Mouse (Mus musculus): Measurements from ENCODE around the gene Bcdin3d. TPM values are rescaled to one million over a fixed set of nuclear protein-coding genes. Genes with fewer than 3 reads are reported as not detected.

The Bcdin3d gene
- 1 to 10 TPM; 7.2 to 7.4 TPM for total RNA-seq (2021)
- long read RNA-seq, experiment 1, full-length matches to known transcripts, result 9 of 9 reads
- long read RNA-seq, experiment 1, partial matches to known transcripts, result 0 of 9 reads
- long read RNA-seq, experiment 1, other reads (novel, unspliced or antisense), result 0 of 9 reads
- long read RNA-seq, experiment 2, full-length matches to known transcripts, result 11 of 11 reads
- long read RNA-seq, experiment 2, partial matches to known transcripts, result 0 of 11 reads
- long read RNA-seq, experiment 2, other reads (novel, unspliced or antisense), result 0 of 11 reads

GRCm38 (mm10) chr15:99474576-99474926 is at the start of gene Bcdin3d:
Gene Bcdin3d (minus strand): TSS chr15:99474730.
- DNase-seq (ENCODE audit: low spot score in 2 of 2), result peak; percentile 86 to 90

- DNase-seq (ENCODE audit: low spot score in 2 of 2), result no peak
Observed at GRCm38 (mm10) chr15:99520306-99520705, 45.8 kb upstream of the Bcdin3d start.

GRCm38 (mm10) chr15:99519626-99520025 is 45.1 kb upstream of the Bcdin3d start:
- no peak for DNase-seq (ENCODE audit: low spot score in 2 of 2)

- DNase-seq (ENCODE audit: low spot score in 2 of 2), result no peak
Observed at GRCm38 (mm10) chr15:99517715-99518114, 43.2 kb upstream of the Bcdin3d start.

GRCm38 (mm10) chr15:99516715-99517114 is 42.2 kb upstream of the Bcdin3d start:
- DNase-seq (ENCODE audit: low spot score in 2 of 2), result no peak

DNA sequence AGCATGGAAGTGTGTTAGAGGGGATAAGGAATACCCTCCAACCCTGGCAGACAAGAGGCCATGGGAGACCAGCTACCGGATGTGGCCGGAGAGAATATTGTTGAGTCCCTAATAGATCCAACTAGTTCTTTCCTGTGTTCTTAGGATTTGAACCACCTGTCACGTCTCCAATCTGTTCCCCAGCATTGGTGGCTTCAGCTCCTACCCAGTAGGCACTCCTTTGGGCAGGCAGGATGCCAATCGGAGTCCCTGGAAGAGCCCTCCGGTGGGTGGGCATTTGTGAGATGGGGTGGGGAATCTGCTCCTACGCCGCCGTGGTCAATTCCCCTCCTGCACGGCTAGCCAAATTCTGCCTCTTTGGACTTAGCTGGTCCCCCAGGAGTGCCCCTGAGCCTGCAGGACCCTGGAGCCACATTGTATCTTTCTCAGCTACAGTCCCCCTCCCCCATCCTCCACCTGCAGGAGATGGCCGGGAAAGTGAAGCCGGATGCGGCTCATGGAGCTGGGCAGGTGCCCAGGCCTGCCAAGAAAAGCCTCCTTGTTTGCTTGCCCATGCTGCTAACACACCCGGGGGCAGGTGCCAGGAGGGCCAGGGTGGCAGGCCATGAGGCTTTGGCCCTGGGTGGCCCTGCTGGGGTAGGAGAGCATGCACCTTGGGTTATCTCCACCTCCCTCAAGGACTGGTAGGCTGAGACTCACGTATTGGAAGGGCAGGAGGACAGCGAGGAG is 37.4 kb upstream of the Bcdin3d start:
- no peak for DNase-seq (ENCODE audit: low spot score in 2 of 2)

- DNase-seq (ENCODE audit: low spot score in 2 of 2), result no peak
Observed at GRCm38 (mm10) chr15:99510621-99511020, 36.1 kb upstream of the Bcdin3d start.

DNA sequence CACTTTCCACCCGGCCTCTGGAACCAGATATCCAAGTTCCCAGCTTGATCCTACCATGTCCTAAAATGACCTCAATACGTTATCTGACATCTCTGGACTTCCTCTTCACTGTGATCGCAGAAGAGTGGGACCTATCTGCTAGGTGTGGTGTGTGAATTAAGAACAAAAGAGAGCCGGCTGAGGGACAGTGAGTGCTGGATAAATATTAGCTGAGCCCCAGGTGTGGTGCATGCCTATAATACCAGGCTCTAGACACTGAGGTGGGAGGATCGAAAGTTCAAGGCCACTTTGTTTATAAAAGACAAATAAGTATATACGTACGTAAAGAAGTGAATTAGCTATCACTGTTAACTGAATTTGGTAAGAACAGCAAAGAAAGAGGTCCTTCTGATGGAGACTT is 35.3 kb upstream of the Bcdin3d start:
- DNase-seq (ENCODE audit: low spot score in 2 of 2), result no peak

DNA sequence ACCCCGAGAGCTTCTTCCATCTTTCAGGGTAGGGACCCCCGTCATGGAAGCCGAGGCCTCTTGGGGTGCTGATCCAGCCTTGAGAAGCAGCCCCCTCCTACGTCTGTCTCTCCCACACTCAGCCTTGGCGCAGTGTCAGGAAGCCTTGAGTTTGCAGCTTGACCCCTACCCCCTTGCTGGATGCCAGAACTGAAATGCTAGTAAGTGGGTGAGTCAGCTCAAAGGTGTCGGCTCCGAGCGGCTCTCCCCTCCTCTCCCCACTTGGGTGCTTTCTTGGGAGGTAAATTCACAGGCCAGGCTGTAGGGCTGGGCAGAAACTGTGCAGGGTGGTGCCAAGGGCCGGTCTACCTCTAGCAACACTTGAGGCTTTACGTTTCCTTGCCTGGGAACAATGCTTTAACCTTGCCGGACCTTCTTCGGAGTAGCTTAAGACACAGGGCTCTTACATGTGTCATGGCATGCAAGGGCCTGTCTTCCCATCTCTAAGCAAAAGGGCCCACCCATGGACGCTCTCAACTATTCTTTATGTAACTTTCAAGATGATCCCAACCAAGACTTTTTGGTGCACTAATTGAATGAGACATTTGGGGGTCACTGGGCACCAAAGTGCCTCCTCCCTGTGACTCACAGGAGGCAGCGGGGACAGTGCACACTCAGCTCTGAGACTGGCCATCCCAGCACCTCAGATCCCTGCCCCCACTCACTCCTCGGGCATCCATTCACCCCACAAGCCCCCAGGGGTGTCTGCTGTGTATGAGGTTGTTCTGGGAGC is 31.0 kb upstream of the Bcdin3d start:
- no peak for DNase-seq (ENCODE audit: low spot score in 2 of 2)

- DNase-seq (ENCODE audit: low spot score in 2 of 2), result no peak
Observed at GRCm38 (mm10) chr15:99503256-99503655, 28.7 kb upstream of the Bcdin3d start.

DNA sequence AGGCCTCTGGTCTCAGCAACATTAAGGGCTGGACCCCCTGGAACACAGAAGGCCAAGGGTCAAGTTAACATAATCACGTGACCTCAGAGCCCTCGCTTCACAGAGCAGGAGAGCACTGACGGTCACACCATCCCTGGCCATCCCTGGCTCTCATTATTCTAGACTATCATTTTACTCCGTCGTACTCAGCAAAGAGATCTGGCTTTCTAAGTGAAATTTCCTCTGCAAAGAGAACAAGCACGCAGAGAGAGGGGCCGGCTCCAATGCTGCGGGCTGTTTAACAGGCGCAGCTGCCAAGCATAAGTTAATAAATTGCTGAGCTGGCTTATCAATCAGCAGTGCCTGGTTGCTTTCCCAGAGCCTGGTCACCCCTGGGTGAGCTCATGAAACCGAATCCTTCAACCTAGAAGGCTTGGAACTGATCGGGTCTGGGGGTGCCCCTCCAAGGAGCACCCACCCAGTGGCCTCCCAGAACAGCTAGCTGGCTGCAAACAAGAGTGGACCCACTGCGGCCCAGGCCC is 27.8 kb upstream of the Bcdin3d start:
- no peak for DNase-seq (ENCODE audit: low spot score in 2 of 2)

GRCm38 (mm10) chr15:99501292-99502260 is 27.0 kb upstream of the Bcdin3d start:
- DNase-seq (ENCODE audit: low spot score in 2 of 2), result no peak

DNA sequence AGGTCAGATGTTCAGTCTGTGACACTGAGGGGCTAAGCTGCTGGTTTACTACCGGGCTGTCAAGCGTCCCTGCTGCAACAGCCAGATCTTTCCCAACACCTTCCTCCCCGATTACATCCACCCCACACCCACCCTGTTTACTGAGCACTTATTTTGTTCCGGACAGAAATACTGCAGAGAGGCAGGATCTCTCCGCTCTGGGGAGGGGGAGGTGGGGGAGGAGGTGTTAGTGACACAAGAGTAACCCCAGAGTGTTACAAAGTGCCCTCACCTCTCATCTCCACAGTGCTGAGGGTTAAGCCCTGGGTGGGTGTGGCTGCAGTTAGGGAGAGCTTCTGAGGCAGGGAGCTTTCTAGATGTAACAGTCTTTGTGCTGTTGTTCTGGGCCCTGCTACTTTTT is 25.8 kb upstream of the Bcdin3d start:
- DNase-seq (ENCODE audit: low spot score in 2 of 2), result no peak

- no peak for DNase-seq (ENCODE audit: low spot score in 2 of 2)
Observed at GRCm38 (mm10) chr15:99499726-99500125, 25.2 kb upstream of the Bcdin3d start.

- no peak for DNase-seq (ENCODE audit: low spot score in 2 of 2)
Observed at GRCm38 (mm10) chr15:99498781-99499180, 24.3 kb upstream of the Bcdin3d start.

DNA sequence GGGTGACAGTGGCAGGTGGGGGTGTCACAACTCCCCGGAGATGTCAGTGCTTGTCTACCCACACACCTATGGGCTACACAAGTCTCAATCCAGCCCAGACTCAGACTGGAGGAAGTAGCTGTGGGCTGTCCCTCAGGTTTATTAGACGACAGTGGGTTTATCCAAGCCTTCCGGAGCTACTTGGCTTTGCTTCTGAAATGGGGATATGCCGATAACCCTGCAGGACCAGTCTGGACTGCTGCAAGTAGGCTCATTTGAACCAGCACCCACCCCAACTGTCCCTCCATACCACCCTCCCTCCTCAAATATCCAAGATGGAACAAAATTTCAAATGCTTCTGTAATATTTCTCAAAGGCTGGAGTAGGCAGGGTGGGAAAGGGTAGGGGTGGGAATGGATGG is 23.8 kb upstream of the Bcdin3d start:
- DNase-seq (ENCODE audit: low spot score in 2 of 2), result no peak

GRCm38 (mm10) chr15:99497527-99498242 is 23.2 kb upstream of the Bcdin3d start:
- peak in 1 of 2 experiments; percentile 52 for DNase-seq (ENCODE audit: low spot score in 2 of 2)

DNA sequence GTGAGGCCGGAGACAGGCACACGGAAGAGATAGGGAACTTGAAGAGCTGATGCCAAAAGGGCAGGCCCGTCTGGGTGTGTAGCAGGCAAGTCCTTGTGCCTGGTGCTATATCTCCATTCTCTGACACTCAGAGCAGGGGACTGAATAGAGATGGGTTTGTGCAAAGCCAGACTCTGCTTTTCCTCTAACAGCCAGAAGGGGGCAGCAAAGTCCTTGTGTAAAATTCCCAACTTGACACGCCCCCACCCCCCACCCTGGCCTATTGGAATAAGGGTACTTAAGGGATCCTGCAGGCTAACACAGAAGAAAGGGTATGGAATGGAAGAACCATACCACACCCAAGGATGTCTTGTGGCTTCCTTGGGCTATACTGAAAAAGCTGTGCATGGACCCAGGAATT is 22.5 kb upstream of the Bcdin3d start:
- no peak for DNase-seq (ENCODE audit: low spot score in 2 of 2)

- no peak for DNase-seq (ENCODE audit: low spot score in 2 of 2)
Observed at GRCm38 (mm10) chr15:99484745-99485144, 10.2 kb upstream of the Bcdin3d start.

- no peak for DNase-seq (ENCODE audit: low spot score in 2 of 2)
Observed at GRCm38 (mm10) chr15:99475814-99476213, 1.3 kb upstream of the Bcdin3d start.

Measured in gastrocnemius, postnatal 4 days (tissue).